Mouse (Mus musculus): ENCODE data around the gene Thsd4.

Gene Thsd4

GRCm38 (mm10) chr9:60517148-60517547 lies 4.7 kb downstream of the Thsd4 start:
- in situ Hi-C loops (cut with MboI, MseI), result no loop called here

- in situ Hi-C loops (cut with MboI, MseI), result no loop called here
Measured at GRCm38 (mm10) chr9:60516379-60516778, 5.5 kb downstream of the Thsd4 start.

- in situ Hi-C loops (cut with MboI, MseI), result no loop called here
Measured at GRCm38 (mm10) chr9:60513329-60513788, 8.5 kb downstream of the Thsd4 start.

- in situ Hi-C loops (cut with MboI, MseI), result no loop called here
Measured at GRCm38 (mm10) chr9:60510876-60511275, 11.0 kb downstream of the Thsd4 start.

GRCm38 (mm10) chr9:60506136-60506535 lies 15.7 kb downstream of the Thsd4 start:
- in situ Hi-C loops (cut with MboI, MseI), result no loop called here

GRCm38 (mm10) chr9:60504378-60505285 lies 17.2 kb downstream of the Thsd4 start:
- in situ Hi-C loops (cut with MboI, MseI), result no loop called here

GRCm38 (mm10) chr9:60502220-60502619 lies 19.6 kb downstream of the Thsd4 start:
- in situ Hi-C loops (cut with MboI, MseI), result no loop called here

GRCm38 (mm10) chr9:60501504-60502179 lies 20.2 kb downstream of the Thsd4 start:
- in situ Hi-C loops (cut with MboI, MseI), result no loop called here

GRCm38 (mm10) chr9:60492275-60492974 lies 29.4 kb downstream of the Thsd4 start:
- in situ Hi-C loops (cut with MboI, MseI), result no loop called here

GRCm38 (mm10) chr9:60491489-60492100 lies 30.3 kb downstream of the Thsd4 start:
- in situ Hi-C loops (cut with MboI, MseI), result no loop called here

GRCm38 (mm10) chr9:60491079-60491478 lies 30.8 kb downstream of the Thsd4 start:
- in situ Hi-C loops (cut with MboI, MseI), result no loop called here

- in situ Hi-C loops (cut with MboI, MseI), result loop anchor here (10.0 kb wide), 1 partner anchor 1316 kb away; no protein-coding TSS in a partner anchor
Measured at GRCm38 (mm10) chr9:60488816-60489215, 33.0 kb downstream of the Thsd4 start.

GRCm38 (mm10) chr9:60482165-60482564 lies 39.7 kb downstream of the Thsd4 start:
- in situ Hi-C loops (cut with MboI, MseI), result loop anchor here (10.0 kb wide), 1 partner anchor 1323 kb away; no protein-coding TSS in a partner anchor

GRCm38 (mm10) chr9:60480052-60480451 lies 41.8 kb downstream of the Thsd4 start:
- in situ Hi-C loops (cut with MboI, MseI), result loop anchor here (10.0 kb wide), 1 partner anchor 1325 kb away; no protein-coding TSS in a partner anchor

GRCm38 (mm10) chr9:60478806-60479205 lies 43.0 kb downstream of the Thsd4 start:
- in situ Hi-C loops (cut with MboI, MseI), result no loop called here

GRCm38 (mm10) chr9:60477991-60478750 lies 43.7 kb downstream of the Thsd4 start:
- in situ Hi-C loops (cut with MboI, MseI), result no loop called here

- in situ Hi-C loops (cut with MboI, MseI), result no loop called here
Measured at GRCm38 (mm10) chr9:60460010-60460982, 61.5 kb downstream of the Thsd4 start.

- in situ Hi-C loops (cut with MboI, MseI), result no loop called here
Measured at GRCm38 (mm10) chr9:60458468-60458962, 63.3 kb downstream of the Thsd4 start.

All from T-helper 1 cell (primary cell).